Mouse (Mus musculus): Measurements from ENCODE around the gene St8sia6. TPM values are rescaled to one million over a fixed set of nuclear protein-coding genes. Genes with fewer than 3 reads are reported as not detected.
"Not testable (repeated sequence)": the region's sequence is repeated elsewhere in the genome, so short reads cannot be mapped to it uniquely, and the experiment has no call there.

The St8sia6 gene
- total and polyA plus RNA-seq, 2 experiments from 2014 or later: 1.2 to 1.3 TPM

DNA sequence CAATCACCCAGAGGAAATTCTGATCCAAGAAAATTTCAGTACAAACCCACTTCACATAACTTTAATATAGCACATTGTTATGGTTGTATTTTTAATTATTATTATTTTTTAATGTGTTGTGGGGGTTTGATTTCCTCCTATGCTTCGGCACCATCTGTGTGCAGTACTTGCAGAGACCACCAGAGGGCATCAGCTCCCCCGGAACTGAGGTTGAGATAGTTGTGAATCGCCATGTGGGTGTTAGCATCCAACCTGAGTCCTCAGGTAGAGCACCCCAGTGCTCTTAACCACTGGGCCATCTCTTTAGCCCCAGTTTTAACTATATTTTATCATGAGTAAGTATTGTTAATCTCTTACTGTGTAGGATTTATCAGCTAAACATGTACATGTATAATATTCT, 120.9 kb downstream of the St8sia6 start:
- H3K27me3 ChIP-seq (ENCODE audit: insufficient read depth, low read length): no peaks in the 10 kb centered on the region
- no peak overlapping the region for H3K9ac ChIP-seq
- peak; percentile 52 for TF ChIP-seq CTCF (IDR thresholded peaks at IDR 0.05; ENCODE audit: low read depth)
- 66% methylated on average over 3 of the region's 3 CpGs for WGBS
- no peak overlapping the region for H3K27ac ChIP-seq (ENCODE audit: low read depth, low read length)
- no peaks in the 10 kb centered on the region for H3K36me3 ChIP-seq (ENCODE audit: insufficient read depth)
- no peak for ATAC-seq
- no peak overlapping the region for H3K4me2 ChIP-seq (ENCODE audit: low read depth)
- no peaks in the 10 kb centered on the region for H3K4me1 ChIP-seq (ENCODE audit: insufficient read depth)
- H3K4me3 ChIP-seq (ENCODE audit: low read depth, low read length): no peak overlapping the region
- no peak for DNase-seq
- H3K9me3 ChIP-seq (ENCODE audit: low read length): no peaks in the 10 kb centered on the region

DNA sequence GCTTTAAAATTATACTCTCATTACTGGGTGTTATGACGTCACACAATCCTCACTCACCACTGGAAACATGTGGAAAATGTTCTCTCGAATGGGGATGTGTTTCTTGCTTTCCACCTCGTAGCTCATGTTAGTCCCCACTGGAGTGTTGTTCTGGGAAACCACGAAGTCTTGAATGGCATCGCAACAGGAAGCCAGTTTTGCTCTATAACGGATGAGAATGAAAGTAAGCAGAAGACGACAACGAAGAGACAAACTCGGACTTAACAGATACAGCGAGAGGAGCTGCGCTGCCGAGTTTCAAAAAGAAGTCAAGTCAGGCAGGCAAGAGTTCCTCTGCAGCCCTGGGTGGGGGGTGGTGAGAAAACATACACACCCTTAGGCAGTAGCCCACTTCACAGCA, 121.4 kb downstream of the St8sia6 start:
- no peak overlapping the region for H3K27ac ChIP-seq (ENCODE audit: low read depth, low read length)
- no peaks in the 10 kb centered on the region for H3K36me3 ChIP-seq (ENCODE audit: insufficient read depth)
- DNase-seq (no peak), ATAC-seq (no peak)
- no peak for TF ChIP-seq CTCF (IDR thresholded peaks at IDR 0.05; ENCODE audit: low read depth)
- no peaks in the 10 kb centered on the region for H3K9me3 ChIP-seq (ENCODE audit: low read length)
- H3K4me1 ChIP-seq (ENCODE audit: insufficient read depth): no peaks in the 10 kb centered on the region
- 84% methylated on average over 12 of the region's 12 CpGs for WGBS
- no peaks in the 10 kb centered on the region for H3K27me3 ChIP-seq (ENCODE audit: insufficient read depth, low read length)
- no peak overlapping the region for H3K9ac ChIP-seq
- no peak overlapping the region for H3K4me2 ChIP-seq (ENCODE audit: low read depth)
- no peak overlapping the region for H3K4me3 ChIP-seq (ENCODE audit: low read depth, low read length)

DNA sequence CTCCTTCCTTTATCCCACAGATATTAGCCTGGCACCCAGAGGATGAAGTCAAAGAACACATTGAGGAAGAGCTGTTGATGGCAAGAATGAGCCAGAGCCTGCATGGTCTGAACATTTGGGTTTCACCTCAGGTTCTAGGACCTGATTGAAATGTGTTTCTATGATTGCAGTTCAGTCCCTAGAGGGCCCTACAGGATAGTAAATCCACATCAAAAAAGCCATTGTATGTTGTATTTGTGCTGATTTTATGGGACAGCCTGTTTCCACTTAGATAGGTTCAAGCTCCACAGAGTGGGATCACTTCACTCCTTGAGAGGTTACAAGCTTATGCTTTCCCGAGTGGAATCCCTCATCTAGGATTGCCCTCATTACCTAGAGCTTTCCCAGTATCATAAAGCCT, 159.0 kb downstream of the St8sia6 start:
- H3K27ac ChIP-seq (ENCODE audit: low read depth, low read length): no peak overlapping the region
- no peak overlapping the region for H3K4me2 ChIP-seq (ENCODE audit: low read depth)
- no peak overlapping the region for H3K9ac ChIP-seq
- peak; percentile 31 for TF ChIP-seq CTCF (IDR thresholded peaks at IDR 0.05; ENCODE audit: low read depth)
- peak; percentile 27; the same call in 1 of the 2 replicates for ATAC-seq
- H3K4me1 ChIP-seq (ENCODE audit: insufficient read depth): no peaks in the 10 kb centered on the region
- WGBS: 41% methylated on average over 1 of the region's 1 CpGs
- no peaks in the 10 kb centered on the region for H3K9me3 ChIP-seq (ENCODE audit: low read length)
- no peaks in the 10 kb centered on the region for H3K36me3 ChIP-seq (ENCODE audit: insufficient read depth)
- H3K27me3 ChIP-seq (ENCODE audit: insufficient read depth, low read length): no peaks in the 10 kb centered on the region
- no peak overlapping the region for H3K4me3 ChIP-seq (ENCODE audit: low read depth, low read length)
- peak; percentile 2 for DNase-seq

DNA sequence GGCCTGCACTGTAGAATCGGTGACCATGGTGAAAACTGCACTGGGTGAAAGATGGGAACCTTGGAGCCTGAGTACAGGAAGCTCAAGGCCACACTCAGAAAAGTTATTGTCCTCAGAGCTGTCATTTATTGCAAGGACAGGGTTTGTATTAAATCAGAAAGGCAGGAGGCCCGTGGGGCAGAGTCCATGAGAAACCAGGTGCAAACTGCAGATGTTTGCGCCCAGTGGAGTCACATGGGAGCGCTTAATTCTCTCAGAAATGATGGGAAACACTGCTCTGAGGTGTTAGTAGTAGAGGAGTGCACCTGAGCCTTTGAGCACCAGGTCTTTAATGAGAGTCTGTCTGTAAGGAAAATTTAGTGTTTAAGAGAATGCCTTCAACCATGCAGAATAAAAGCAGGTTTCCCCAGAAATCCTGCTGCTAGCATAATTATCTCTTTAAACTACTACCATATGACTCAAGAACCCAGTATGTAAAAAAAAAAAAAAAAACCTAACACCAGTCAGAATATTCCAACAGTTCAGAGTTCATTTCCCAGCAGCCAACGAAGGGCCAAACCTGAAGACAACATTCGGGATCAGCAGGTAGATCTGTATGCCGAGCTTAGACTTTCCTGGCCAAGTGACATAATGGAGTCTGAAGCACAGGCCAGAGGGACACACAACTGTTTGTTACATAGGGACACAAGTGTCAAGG, 163.6 kb downstream of the St8sia6 start:
- no peak for DNase-seq
- WGBS: 82% methylated on average over 7 of the region's 7 CpGs
- no peak for ATAC-seq
- no peaks in the 10 kb centered on the region for H3K9me3 ChIP-seq (ENCODE audit: low read length)
- H3K4me2 ChIP-seq (ENCODE audit: low read depth): no peak overlapping the region
- H3K4me3 ChIP-seq (ENCODE audit: low read depth, low read length): no peak overlapping the region
- no peak for TF ChIP-seq CTCF (IDR thresholded peaks at IDR 0.05; ENCODE audit: low read depth)
- no peaks in the 10 kb centered on the region for H3K27me3 ChIP-seq (ENCODE audit: insufficient read depth, low read length)
- H3K36me3 ChIP-seq (ENCODE audit: insufficient read depth): no peaks in the 10 kb centered on the region
- H3K27ac ChIP-seq (ENCODE audit: low read depth, low read length): no peak overlapping the region
- H3K4me1 ChIP-seq (ENCODE audit: insufficient read depth): no peaks in the 10 kb centered on the region
- no peak overlapping the region for H3K9ac ChIP-seq

DNA sequence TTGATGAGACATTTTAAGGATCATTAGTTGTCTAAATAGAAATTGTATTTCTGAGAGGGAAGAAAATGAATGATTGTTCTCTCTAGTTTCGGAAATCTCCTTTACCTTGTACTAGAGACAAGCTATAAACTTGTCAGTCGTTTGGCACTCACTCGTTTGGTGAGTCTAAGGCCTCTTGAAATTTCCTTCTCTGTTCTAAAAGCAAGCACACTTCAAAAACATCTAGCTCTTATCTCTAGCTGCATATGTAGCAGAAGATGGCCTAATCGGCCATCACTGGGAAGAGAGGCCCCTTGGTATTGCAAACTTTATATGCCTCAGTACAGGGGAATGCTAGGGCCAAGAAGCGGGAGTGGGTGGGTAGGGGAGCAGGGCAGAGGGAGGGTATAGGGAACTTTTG, 190.2 kb downstream of the St8sia6 start:
- not testable (repeated sequence) for H3K9me3 ChIP-seq (ENCODE audit: low read length); H3K9ac ChIP-seq; ATAC-seq; H3K27ac ChIP-seq (ENCODE audit: low read depth, low read length); H3K36me3 ChIP-seq (ENCODE audit: insufficient read depth); H3K4me2 ChIP-seq (ENCODE audit: low read depth); H3K27me3 ChIP-seq (ENCODE audit: insufficient read depth, low read length); H3K4me3 ChIP-seq (ENCODE audit: low read depth, low read length); DNase-seq; H3K4me1 ChIP-seq (ENCODE audit: insufficient read depth)
- WGBS: 78% methylated on average over 4 of the region's 5 CpGs

DNA sequence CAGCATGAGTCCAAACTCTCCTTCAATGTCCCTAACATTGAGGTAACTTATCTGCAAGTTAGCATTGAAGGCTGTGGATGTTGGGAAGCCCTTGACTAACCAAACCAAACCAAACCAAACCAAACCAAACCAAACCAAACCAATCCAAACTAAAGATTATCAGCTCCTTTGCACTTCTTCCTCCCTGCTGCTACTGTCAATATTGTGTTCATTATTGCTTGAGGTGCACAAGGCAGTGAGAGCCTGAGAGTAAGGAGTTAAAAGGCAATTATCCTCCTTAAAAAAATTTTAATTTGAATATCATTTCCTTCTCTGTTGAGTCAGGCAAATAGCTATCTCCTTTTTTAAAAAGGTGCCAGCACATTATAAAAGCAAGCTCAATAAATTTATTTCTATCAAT, 190.8 kb downstream of the St8sia6 start:
- Histone ChIP-seq H3K9ac (no peak overlapping the region), H3K4me1 (ENCODE audit: insufficient read depth) (no peaks in the 10 kb centered on the region), H3K4me2 (ENCODE audit: low read depth) (no peak overlapping the region), H3K9me3 (ENCODE audit: low read length) (no peaks in the 10 kb centered on the region), H3K27ac (ENCODE audit: low read depth, low read length) (no peak overlapping the region), H3K36me3 (ENCODE audit: insufficient read depth) (no peaks in the 10 kb centered on the region), H3K4me3 (ENCODE audit: low read depth, low read length) (no peak overlapping the region), H3K27me3 (ENCODE audit: insufficient read depth, low read length) (no peaks in the 10 kb centered on the region)
- no peak for DNase-seq
- ATAC-seq: no peak
- TF ChIP-seq CTCF (IDR thresholded peaks at IDR 0.05; ENCODE audit: low read depth): no peak

Other genes starting within 250 kb of the St8sia6 start
- gene Trdmt1, start 249.4 kb downstream of the St8sia6 start, total RNA-seq (2014; rRNA removed): 11.3 and 13.0 TPM in 2 replicates
- 7.8 and 8.7 TPM in 2 replicates for gene Trdmt1, start 249.4 kb downstream of the St8sia6 start, polyA plus RNA-seq (2015; fragmentation: Nextera tagmentation; extraction: Ambion mirVana)
- gene Vim, start 220.1 kb downstream of the St8sia6 start, total RNA-seq (2014; rRNA removed): 441 and 554 TPM in 2 replicates
- gene Vim, start 220.1 kb downstream of the St8sia6 start, polyA plus RNA-seq (2015; fragmentation: Nextera tagmentation; extraction: Ambion mirVana): 224 and 269 TPM in 2 replicates